Mouse (Mus musculus): ENCODE results near the gene Iglon5.

Iglon5 gene

GRCm38 (mm10) chr7:43427406-43427805 lies 62.5 kb downstream of the Iglon5 start, which contains the start of gene Lim2:
Lim2 (plus strand) TSS chr7:43427670.
- no peak for DNase-seq (ENCODE audit: low spot score in 2 of 2)

GRCm38 (mm10) chr7:43423991-43424625 lies 65.8 kb downstream of the Iglon5 start:
- no peak for DNase-seq (ENCODE audit: low spot score in 2 of 2)

GRCm38 (mm10) chr7:43422995-43423617 lies 66.8 kb downstream of the Iglon5 start:
- DNase-seq (ENCODE audit: low spot score in 2 of 2): peak; percentile 54 to 78

Data from thymus, postnatal 10 days (tissue).